Mouse (Mus musculus) ES-E14 (cell line): Measurements from ENCODE around the gene Scand1.

ENCODE experiments used
- CHD2 ChIP-seq: IDR thresholded peaks from 2 replicates; pipeline ENCODE4 v1.6.1; 2014; ENCODE audit warnings: mild to moderate bottlenecking, low read depth, low read length, inconsistent platforms
- HCFC1 ChIP-seq: IDR thresholded peaks from 2 replicates; pipeline ENCODE4 v1.6.1; 2012; ENCODE audit warnings: low read length, inconsistent platforms, borderline replicate concordance; ENCODE audit not compliant: insufficient read depth
- MAFK ChIP-seq: IDR thresholded peaks from 2 replicates; pipeline ENCODE4 v1.6.1; 2014; ENCODE audit warnings: mild to moderate bottlenecking, low read depth, low read length, inconsistent platforms; ENCODE audit not compliant: insufficient read depth
- ZC3H11A ChIP-seq: IDR thresholded peaks from 2 replicates; pipeline ENCODE4 v1.6.1; 2012; ENCODE audit warnings: low read depth, mild to moderate bottlenecking, inconsistent platforms, low read length, borderline replicate concordance
- ZNF384 ChIP-seq: IDR thresholded peaks from 2 replicates; pipeline ENCODE4 v1.6.1; 2012; ENCODE audit warnings: low read depth, low read length, inconsistent platforms

- TF ChIP-seq HCFC1 = no peak
- no peak for TF ChIP-seq ZC3H11A
- no peak for TF ChIP-seq ZNF384
- no peak for TF ChIP-seq MAFK
- TF ChIP-seq CHD2 = no peak
These were observed 1.1 kb downstream of the Scand1 start for GRCm38 (mm10) chr2:156311441-156311840.
